Mouse (Mus musculus): ENCODE measurements around the gene Cxcl10. TPM values are rescaled to one million over a fixed set of nuclear protein-coding genes. Genes with fewer than 3 reads are reported as not detected.

The Cxcl10 gene
- polyA plus RNA-seq (2016; fragmentation: Nextera tagmentation; extraction: Ambion mirVana) = 6.6 and 6.7 TPM in 2 replicates

DNA sequence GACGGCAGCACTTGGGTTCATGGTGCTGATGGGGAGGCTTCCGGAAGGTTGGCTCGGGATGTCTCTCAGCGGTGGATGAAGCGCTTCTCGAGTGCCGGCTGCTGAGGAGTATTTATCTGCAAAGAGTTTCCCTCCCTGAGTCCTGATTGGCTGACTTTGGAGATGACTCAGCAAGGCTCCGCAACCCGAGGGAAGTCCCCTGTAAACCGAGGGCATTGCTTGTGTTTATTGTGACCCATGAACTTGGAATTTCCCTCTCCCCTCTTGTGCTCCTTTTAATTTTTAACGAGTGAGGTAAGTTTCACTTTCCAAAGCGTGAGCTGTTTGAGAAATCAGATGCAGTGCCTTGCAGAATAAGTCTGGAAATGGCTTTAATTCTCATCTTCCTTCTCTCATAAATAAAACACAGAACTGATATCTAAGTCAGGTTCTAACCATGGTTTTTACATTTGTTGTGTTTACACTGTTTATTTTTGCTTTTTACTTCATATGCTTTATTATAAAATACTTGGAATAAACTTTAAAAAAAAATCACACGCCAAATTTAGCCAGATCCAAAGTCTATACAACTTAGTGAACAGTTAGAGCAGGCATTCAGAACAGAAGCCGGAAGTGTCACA is at the start of gene Cxcl10:
Gene Cxcl10, minus strand, starts transcription at position 96 of the 620 bp plus-strand sequence.
- peak within 1 kb of the TSS; percentile 29 for H3K4me3 ChIP-seq

GRCm38 (mm10) chr5:92398153-92398552 is 49.5 kb upstream of the Cxcl10 start:
- Histone ChIP-seq H3K9ac (no peak overlapping the region), H3K9me3 (replicated peaks) (no peaks in the 10 kb centered on the region), H3K27ac (no peak overlapping the region), H3K36me3 (no peaks in the 10 kb centered on the region), H3K4me1 (peaks cover 51% of the 10 kb centered on the region), H3K4me3 (no peak overlapping the region), H3K27me3 (replicated peaks) (peaks cover 10% of the 10 kb centered on the region), H3K4me2 (no peak overlapping the region)
- peak; percentile 68 for ATAC-seq
- 22% methylated on average over 5 of the region's 5 CpGs for WGBS (ENCODE audit: insufficient replicate concordance)

More for the DNA sequence above, at the start of gene Cxcl10:
- H3K27ac ChIP-seq = no peak within 1 kb of the TSS
- 17% methylated on average over 14 of the region's 14 CpGs for WGBS (ENCODE audit: insufficient replicate concordance)
- no peaks in the 10 kb centered on the region for H3K36me3 ChIP-seq
- peak within 1 kb of the TSS; percentile 53 for H3K4me2 ChIP-seq
- H3K4me1 ChIP-seq = peaks cover 21% of the 10 kb centered on the region
- no peak within 1 kb of the TSS for H3K9ac ChIP-seq
- peaks cover 15% of the 10 kb centered on the region for H3K27me3 ChIP-seq (replicated peaks)
- no peaks in the 10 kb centered on the region for H3K9me3 ChIP-seq (replicated peaks)
- ATAC-seq = peak; percentile 86

GRCm38 (mm10) chr5:92396476-92396875 is 47.8 kb upstream of the Cxcl10 start:
- H3K27me3 ChIP-seq (replicated peaks) = peaks cover 27% of the 10 kb centered on the region
- ATAC-seq = peak; percentile 93
- H3K4me1 ChIP-seq = peaks cover 62% of the 10 kb centered on the region
- H3K4me2 ChIP-seq = peak overlapping the region; percentile 34
- WGBS (ENCODE audit: insufficient replicate concordance) = 28% methylated on average over 6 of the region's 6 CpGs
- H3K9ac ChIP-seq = 0 out of 2 replicates have a peak overlapping the region, but pooled peaks have one; percentile 6
- H3K27ac ChIP-seq = peak overlapping the region; percentile 75
- H3K4me3 ChIP-seq = no peak overlapping the region
- H3K9me3 ChIP-seq (replicated peaks) = no peaks in the 10 kb centered on the region
- H3K36me3 ChIP-seq = no peaks in the 10 kb centered on the region

GRCm38 (mm10) chr5:92395764-92396163 is 47.1 kb upstream of the Cxcl10 start:
- no peak overlapping the region for H3K9ac ChIP-seq
- H3K9me3 ChIP-seq (replicated peaks) = no peaks in the 10 kb centered on the region
- no peak overlapping the region for H3K4me3 ChIP-seq
- peak overlapping the region; percentile 75 for H3K27ac ChIP-seq
- no peaks in the 10 kb centered on the region for H3K36me3 ChIP-seq
- H3K4me1 ChIP-seq = peaks cover 62% of the 10 kb centered on the region
- peak; percentile 4; the same call in 1 of the 2 replicates for ATAC-seq
- H3K4me2 ChIP-seq = peak overlapping the region; percentile 34
- 32% methylated on average over 3 of the region's 3 CpGs for WGBS (ENCODE audit: insufficient replicate concordance)
- H3K27me3 ChIP-seq (replicated peaks) = peaks cover 34% of the 10 kb centered on the region

DNA sequence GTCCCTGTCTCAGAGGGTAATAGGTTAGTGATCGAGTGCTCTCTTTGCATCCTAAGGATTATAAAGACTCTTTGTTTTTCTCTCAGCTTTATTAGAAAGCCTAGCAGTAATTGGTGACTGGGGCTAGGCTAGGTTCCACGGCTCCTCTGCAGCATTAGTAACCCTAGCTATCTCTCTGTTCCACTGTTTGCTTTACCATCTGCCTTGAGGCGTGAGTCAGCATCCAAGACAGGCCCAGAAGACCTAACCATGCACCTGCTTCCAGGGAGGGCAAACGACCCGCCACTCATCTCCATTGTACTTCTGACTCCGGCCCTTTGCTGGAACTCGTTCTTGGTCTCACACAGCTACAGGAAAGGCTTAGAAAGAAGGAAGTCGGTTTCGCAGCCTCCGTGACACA is 45.2 kb upstream of the Cxcl10 start:
- Histone ChIP-seq H3K4me3 (no peak overlapping the region), H3K4me1 (peaks cover 62% of the 10 kb centered on the region), H3K27me3 (replicated peaks) (peaks cover 53% of the 10 kb centered on the region), H3K36me3 (no peaks in the 10 kb centered on the region), H3K27ac (no peak overlapping the region), H3K9me3 (replicated peaks) (no peaks in the 10 kb centered on the region), H3K4me2 (peak overlapping the region; percentile 64), H3K9ac (no peak overlapping the region)
- peak; percentile 61 for ATAC-seq
- 28% methylated on average over 10 of the region's 10 CpGs for WGBS (ENCODE audit: insufficient replicate concordance)

GRCm38 (mm10) chr5:92392542-92392941 is 43.9 kb upstream of the Cxcl10 start:
- peaks cover 62% of the 10 kb centered on the region for H3K27me3 ChIP-seq (replicated peaks)
- no peak overlapping the region for H3K9ac ChIP-seq
- peak overlapping the region; percentile 33 for H3K4me3 ChIP-seq
- peak overlapping the region; percentile 64 for H3K4me2 ChIP-seq
- no peak overlapping the region for H3K27ac ChIP-seq
- H3K36me3 ChIP-seq = no peaks in the 10 kb centered on the region
- no peak for ATAC-seq
- 30% methylated on average over 18 of the region's 18 CpGs for whole genome bisulfite sequencing (ENCODE audit: insufficient replicate concordance)
- H3K9me3 ChIP-seq (replicated peaks) = no peaks in the 10 kb centered on the region
- peaks cover 50% of the 10 kb centered on the region for H3K4me1 ChIP-seq

- WGBS (ENCODE audit: insufficient replicate concordance) = 56% methylated on average over 8 of the region's 8 CpGs
- H3K4me3 ChIP-seq = no peak overlapping the region
- H3K4me2 ChIP-seq = no peak overlapping the region
- no peaks in the 10 kb centered on the region for H3K36me3 ChIP-seq
- H3K9me3 ChIP-seq (replicated peaks) = no peaks in the 10 kb centered on the region
- H3K4me1 ChIP-seq = peaks cover 41% of the 10 kb centered on the region
- no peak for ATAC-seq
- H3K27ac ChIP-seq = no peak overlapping the region
- H3K9ac ChIP-seq = no peak overlapping the region
- H3K27me3 ChIP-seq (replicated peaks) = peaks cover 66% of the 10 kb centered on the region
These were observed 41.9 kb upstream of the Cxcl10 start for GRCm38 (mm10) chr5:92390615-92391014.

GRCm38 (mm10) chr5:92389977-92390376 is 41.3 kb upstream of the Cxcl10 start:
- WGBS (ENCODE audit: insufficient replicate concordance) = 88% methylated on average over 2 of the region's 2 CpGs
- no peak overlapping the region for H3K4me3 ChIP-seq
- no peaks in the 10 kb centered on the region for H3K36me3 ChIP-seq
- H3K9me3 ChIP-seq (replicated peaks) = no peaks in the 10 kb centered on the region
- H3K27me3 ChIP-seq (replicated peaks) = peaks cover 66% of the 10 kb centered on the region
- ATAC-seq = no peak
- no peak overlapping the region for H3K27ac ChIP-seq
- H3K4me2 ChIP-seq = no peak overlapping the region
- H3K9ac ChIP-seq = no peak overlapping the region
- H3K4me1 ChIP-seq = peaks cover 37% of the 10 kb centered on the region

DNA sequence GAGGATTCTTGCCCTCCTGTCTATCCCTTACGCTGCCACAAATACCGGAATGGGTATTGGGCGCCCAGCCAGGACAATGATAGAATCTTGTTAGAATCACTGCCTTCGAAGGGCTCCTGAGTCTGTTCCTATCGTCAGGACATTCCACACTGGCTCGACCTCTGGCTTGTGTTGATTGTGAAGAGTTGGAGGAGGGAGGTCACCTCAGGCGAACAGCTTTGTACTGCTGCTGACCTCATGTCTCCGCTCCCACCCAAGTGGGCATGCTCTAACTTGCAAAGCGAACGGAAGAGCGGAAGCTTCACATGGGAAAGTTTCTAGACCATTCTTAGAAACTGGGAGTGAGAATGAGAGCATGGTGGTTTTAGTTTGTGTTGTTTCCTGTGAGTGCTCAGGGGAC is 38.7 kb upstream of the Cxcl10 start:
- Histone ChIP-seq H3K36me3 (no peaks in the 10 kb centered on the region), H3K27ac (no peak overlapping the region), H3K27me3 (replicated peaks) (peaks cover 49% of the 10 kb centered on the region), H3K9ac (no peak overlapping the region), H3K4me3 (no peak overlapping the region), H3K4me1 (0 out of 2 replicates have a peak, but pooled peaks cover 19% of the 10 kb centered on the region), H3K9me3 (replicated peaks) (no peaks in the 10 kb centered on the region), H3K4me2 (no peak overlapping the region)
- ATAC-seq = no peak
- 59% methylated on average over 11 of the region's 11 CpGs for WGBS (ENCODE audit: insufficient replicate concordance)

GRCm38 (mm10) chr5:92386643-92387042 is 38.0 kb upstream of the Cxcl10 start:
- H3K9ac ChIP-seq = no peak overlapping the region
- ATAC-seq = 0 out of 2 replicates have a peak, but pooled peaks have one; percentile 20
- H3K27ac ChIP-seq = no peak overlapping the region

GRCm38 (mm10) chr5:92386102-92386501 is 37.4 kb upstream of the Cxcl10 start:
- no peaks in the 10 kb centered on the region for H3K36me3 ChIP-seq
- 77% methylated on average over 5 of the region's 5 CpGs for WGBS (ENCODE audit: insufficient replicate concordance)
- ATAC-seq = no peak
- H3K9ac ChIP-seq = no peak overlapping the region
- H3K4me1 ChIP-seq = peaks cover 23% of the 10 kb centered on the region
- H3K27me3 ChIP-seq (replicated peaks) = peaks cover 36% of the 10 kb centered on the region
- no peak overlapping the region for H3K4me3 ChIP-seq
- H3K27ac ChIP-seq = no peak overlapping the region
- H3K4me2 ChIP-seq = no peak overlapping the region
- H3K9me3 ChIP-seq (replicated peaks) = no peaks in the 10 kb centered on the region

More at GRCm38 (mm10) chr5:92386643-92387042, 38.0 kb upstream of the Cxcl10 start:
- H3K36me3 ChIP-seq = no peaks in the 10 kb centered on the region
- H3K4me3 ChIP-seq = no peak overlapping the region
- peaks cover 41% of the 10 kb centered on the region for H3K27me3 ChIP-seq (replicated peaks)
- no peak overlapping the region for H3K4me2 ChIP-seq
- H3K9me3 ChIP-seq (replicated peaks) = no peaks in the 10 kb centered on the region
- WGBS (ENCODE audit: insufficient replicate concordance) = 27% methylated on average over 6 of the region's 6 CpGs
- peaks cover 20% of the 10 kb centered on the region for H3K4me1 ChIP-seq

DNA sequence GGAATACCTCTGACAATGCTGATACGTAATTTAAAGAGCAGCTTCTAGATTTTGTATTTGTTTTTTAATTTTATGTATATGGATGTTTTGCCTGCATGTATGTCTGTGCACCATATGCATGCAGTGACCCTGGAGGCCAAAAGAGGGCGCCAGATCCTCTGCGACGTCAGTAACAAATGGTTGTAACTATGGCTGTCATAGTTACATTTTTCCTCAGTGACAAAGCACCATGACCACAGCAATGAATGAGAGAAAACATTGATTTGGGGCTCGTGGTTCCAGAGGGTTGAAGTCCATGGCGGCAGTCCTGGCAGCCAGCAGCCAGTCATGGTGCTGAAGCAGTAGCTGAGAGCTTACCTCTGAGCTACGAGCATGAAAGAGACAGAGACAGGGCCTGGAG is 36.2 kb upstream of the Cxcl10 start:
- peaks cover 23% of the 10 kb centered on the region for H3K4me1 ChIP-seq
- no peak overlapping the region for H3K9ac ChIP-seq
- H3K4me2 ChIP-seq = no peak overlapping the region
- WGBS (ENCODE audit: insufficient replicate concordance) = 37% methylated on average over 7 of the region's 7 CpGs
- no peak for ATAC-seq
- no peaks in the 10 kb centered on the region for H3K9me3 ChIP-seq (replicated peaks)
- no peak overlapping the region for H3K4me3 ChIP-seq
- H3K27ac ChIP-seq = no peak overlapping the region
- H3K36me3 ChIP-seq = no peaks in the 10 kb centered on the region
- peaks cover 23% of the 10 kb centered on the region for H3K27me3 ChIP-seq (replicated peaks)
